Mouse (Mus musculus) gastrocnemius, postnatal 4 days (tissue): ENCODE measurements around the gene Ren1. TPM values are rescaled to one million over a fixed set of nuclear protein-coding genes. Genes with fewer than 3 reads are reported as not detected.

ENCODE experiments used
- DNase-seq, 2 experiments: peaks; one replicate each; pipeline ENCODE4 v3.0.0; 2021 to 2022; ENCODE audit warnings: low spot score in 2 of 2, mixed read lengths in 2 of 2
- long read RNA-seq, 2 experiments: library from polyadenylated mRNA; stranded (forward); transcript quantifications; one replicate each; pipeline ENCODE4 v2.0.0; 2021
- total RNA-seq, 2 experiments: library from RNA; stranded (reverse); gene quantifications; 2 replicates each; pipeline ENCODE4 v1.2.3; 2021

Gene Ren1
- not detected for total RNA-seq
- long read RNA-seq, experiment 1: 0 reads
- long read RNA-seq, experiment 2: 0 reads

GRCm38 (mm10) chr1:133350210-133350609 lies at the start of gene Ren1:
Gene Ren1 (plus strand): TSS chr1:133350510.
- DNase-seq: no peak

- DNase-seq: peak in 1 of 2 experiments; percentile 34
Observed at GRCm38 (mm10) chr1:133302540-133302939, 47.8 kb upstream of the Ren1 start.

- DNase-seq: peak; percentile 64 to 75
Observed at GRCm38 (mm10) chr1:133306842-133307241, 43.5 kb upstream of the Ren1 start.

GRCm38 (mm10) chr1:133307318-133307717 lies 43.0 kb upstream of the Ren1 start:
- DNase-seq: peak in 1 of 2 experiments; percentile 30

- no peak for DNase-seq
Observed at GRCm38 (mm10) chr1:133309652-133310267, 40.5 kb upstream of the Ren1 start, which contains the start of gene Golt1a. Gene Golt1a (plus strand): TSS chr1:133309800.

GRCm38 (mm10) chr1:133311240-133311639 lies 39.1 kb upstream of the Ren1 start:
- DNase-seq: no peak

GRCm38 (mm10) chr1:133311946-133312345 lies 38.4 kb upstream of the Ren1 start:
- no peak for DNase-seq

- DNase-seq: peak in 1 of 2 experiments; percentile 38
Observed at GRCm38 (mm10) chr1:133314364-133314763, 35.9 kb upstream of the Ren1 start.

GRCm38 (mm10) chr1:133315775-133316174 lies 34.5 kb upstream of the Ren1 start:
- DNase-seq: no peak

- DNase-seq: no peak
Observed at GRCm38 (mm10) chr1:133316577-133316976, 33.7 kb upstream of the Ren1 start.

GRCm38 (mm10) chr1:133317149-133317548 lies 33.2 kb upstream of the Ren1 start:
- no peak for DNase-seq

- DNase-seq: no peak
Observed at GRCm38 (mm10) chr1:133321267-133321925, 28.9 kb upstream of the Ren1 start, which contains the start of gene Kiss1. Gene Kiss1 (plus strand): TSS chr1:133321875.

GRCm38 (mm10) chr1:133323333-133323732 lies 27.0 kb upstream of the Ren1 start:
- DNase-seq: no peak

- DNase-seq: no peak
Observed at GRCm38 (mm10) chr1:133325951-133326350, 24.4 kb upstream of the Ren1 start.

GRCm38 (mm10) chr1:133327094-133327493 lies 23.2 kb upstream of the Ren1 start:
- no peak for DNase-seq

- no peak for DNase-seq
Observed at GRCm38 (mm10) chr1:133328299-133328795, 22.0 kb upstream of the Ren1 start.

GRCm38 (mm10) chr1:133328896-133329637 lies 21.2 kb upstream of the Ren1 start:
- no peak for DNase-seq

GRCm38 (mm10) chr1:133329638-133329964 lies 20.7 kb upstream of the Ren1 start:
- no peak for DNase-seq

- no peak for DNase-seq
Observed at GRCm38 (mm10) chr1:133331142-133331541, 19.2 kb upstream of the Ren1 start.

- DNase-seq: no peak
Observed at GRCm38 (mm10) chr1:133332656-133333430, 17.5 kb upstream of the Ren1 start.

GRCm38 (mm10) chr1:133333937-133334336 lies 16.4 kb upstream of the Ren1 start:
- no peak for DNase-seq
